Mouse (Mus musculus) kidney, embryonic 14.5 days (tissue): Measurements from ENCODE around the gene Dcst2. TPM values are rescaled to one million over a fixed set of nuclear protein-coding genes. Genes with fewer than 3 reads are reported as not detected.
A peak's percentile ranks its signal among the peaks of the same experiment; 100 is the strongest.

Experiments used
- ATAC-seq: fragments of 200-750 bp; cut with Nextera tagmentation; 2 replicates; pipeline ENCODE4 v1.8.0; 2017; ENCODE audit warnings: moderate number of reproducible peaks, mild to moderate bottlenecking, moderate TSS enrichment, moderate library complexity; ENCODE audit not compliant: low FRiP score, low TSS enrichment
- H3K27ac ChIP-seq: fragments of 300-500 bp; sonication (generic); 2 replicates; pipeline ENCODE4 v1.5.1; 2014; ENCODE audit warnings: low read depth, mild to moderate bottlenecking, low read length, moderate library complexity, mixed read lengths
- H3K27me3 ChIP-seq: fragments of 300-500 bp; sonication (generic); 2 replicates; pipeline ENCODE4 v1.6.1; 2014; ENCODE audit warnings: mild to moderate bottlenecking, low read length; ENCODE audit not compliant: control insufficient read depth, insufficient read depth
- H3K36me3 ChIP-seq: fragments of 300-500 bp; sonication (generic); 2 replicates; pipeline ENCODE4 v1.6.1; 2014; ENCODE audit warnings: low read length, mixed read lengths; ENCODE audit not compliant: control insufficient read depth, insufficient read depth
- H3K4me1 ChIP-seq: fragments of 300-500 bp; sonication (generic); 2 replicates; pipeline ENCODE4 v1.6.1; 2014; ENCODE audit warnings: low read length, mixed read lengths; ENCODE audit not compliant: control insufficient read depth, insufficient read depth
- H3K4me2 ChIP-seq: fragments of 300-500 bp; sonication (generic); replicated peaks from 2 replicates; pipeline ENCODE4 v1.6.1; 2014; ENCODE audit warnings: low read depth, mild to moderate bottlenecking, low read length
- H3K4me3 ChIP-seq: fragments of 300-500 bp; sonication (generic); 2 replicates; pipeline ENCODE4 v1.5.1; 2014; ENCODE audit warnings: mild to moderate bottlenecking, low read length
- H3K9ac ChIP-seq: fragments of 300-500 bp; sonication (generic); 2 replicates; pipeline ENCODE4 v1.6.1; 2014; ENCODE audit warnings: low read depth, mild to moderate bottlenecking, low read length, moderate library complexity
- H3K9me3 ChIP-seq: fragments of 300-500 bp; sonication (generic); 2 replicates; pipeline ENCODE4 v1.6.1; 2016; ENCODE audit warnings: low read length; ENCODE audit not compliant: control insufficient read depth
- WGBS: fragments of 180-500 bp; shearing (Covaris S2); extraction: QIAGEN DNeasy Blood & Tissue Kit; methylation state at CpG from one replicate; pipeline ENCODE4 v1.1.7; 2014; 5-methylcytosine and 5-hydroxymethylcytosine counted together
- polyA plus RNA-seq: library from polyadenylated mRNA; unstranded; fragments of >200 nt; fragmentation: Nextera tagmentation; extraction: Ambion mirVana; gene quantifications from 2 replicates; pipeline ENCODE4 v1.2.1, GENCODE M21; 2014

Gene Dcst2
- polyA plus RNA-seq, 1 experiment from 2014 or later: 0.18 TPM

- peak; percentile 91 for ATAC-seq
- Histone ChIP-seq H3K27me3 (no peaks in the 10 kb centered on the region), H3K9ac (peak within 1 kb of the TSS; percentile 61), H3K4me1 (peaks cover 16% of the 10 kb centered on the region; the same call in 1 of the 2 replicates), H3K9me3 (no peaks in the 10 kb centered on the region), H3K27ac (peak within 1 kb of the TSS; percentile 59), H3K4me3 (peak within 1 kb of the TSS; percentile 63), H3K4me2 (peak within 1 kb of the TSS; percentile 95), H3K36me3 (peaks cover 12% of the 10 kb centered on the region)
- WGBS: 1% methylated on average over 54 of the region's 59 CpGs
Observed at GRCm38 (mm10) chr3:89349869-89350501, 11.8 kb upstream of the Dcst2 start, which contains the start of gene Adam15. Adam15 (minus strand) TSS chr3:89349996.

GRCm38 (mm10) chr3:89351271-89351670 is 10.5 kb upstream of the Dcst2 start:
- H3K27me3 ChIP-seq: no peaks in the 10 kb centered on the region
- no peak overlapping the region for H3K27ac ChIP-seq
- H3K4me3 ChIP-seq: no peak overlapping the region
- H3K9ac ChIP-seq: no peak overlapping the region
- no peaks in the 10 kb centered on the region for H3K9me3 ChIP-seq
- peaks cover 23% of the 10 kb centered on the region; the same call in 1 of the 2 replicates for H3K4me1 ChIP-seq
- H3K36me3 ChIP-seq: peaks cover 6% of the 10 kb centered on the region; the same call in 1 of the 2 replicates
- no peak for ATAC-seq
- 40% methylated on average over 5 of the region's 5 CpGs for WGBS
- H3K4me2 ChIP-seq: no peak overlapping the region

GRCm38 (mm10) chr3:89354816-89355511 is 6.8 kb upstream of the Dcst2 start:
- Histone ChIP-seq H3K9me3 (no peaks in the 10 kb centered on the region), H3K9ac (no peak overlapping the region), H3K27ac (no peak overlapping the region), H3K4me1 (peaks cover 14% of the 10 kb centered on the region; the same call in 1 of the 2 replicates), H3K27me3 (no peaks in the 10 kb centered on the region), H3K4me2 (no peak overlapping the region), H3K4me3 (no peak overlapping the region), H3K36me3 (no peaks in the 10 kb centered on the region)
- WGBS: 19% methylated on average over 5 of the region's 5 CpGs
- peak; percentile 17; the same call in 1 of the 2 replicates for ATAC-seq

DNA sequence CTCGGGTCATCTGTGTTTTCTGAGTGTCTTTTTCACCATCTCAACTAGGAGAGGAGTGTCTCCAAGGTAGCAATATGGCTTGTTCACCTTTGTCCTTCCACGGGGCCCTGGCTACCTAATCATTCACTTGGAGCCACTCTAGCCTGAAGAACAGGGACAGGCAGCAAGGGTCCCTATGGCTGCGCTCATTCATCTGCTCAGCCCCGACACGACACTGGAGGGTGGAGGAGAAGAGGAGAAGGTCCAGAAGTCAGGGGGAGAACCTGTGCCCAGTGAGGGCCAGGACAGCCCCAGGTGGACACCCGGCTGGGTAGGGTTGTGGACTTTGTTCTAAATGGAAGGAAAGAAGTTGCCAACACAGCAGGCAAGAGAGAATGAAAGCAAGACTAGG is 6.3 kb upstream of the Dcst2 start:
- no peak for ATAC-seq
- WGBS: 61% methylated on average over 6 of the region's 6 CpGs

DNA sequence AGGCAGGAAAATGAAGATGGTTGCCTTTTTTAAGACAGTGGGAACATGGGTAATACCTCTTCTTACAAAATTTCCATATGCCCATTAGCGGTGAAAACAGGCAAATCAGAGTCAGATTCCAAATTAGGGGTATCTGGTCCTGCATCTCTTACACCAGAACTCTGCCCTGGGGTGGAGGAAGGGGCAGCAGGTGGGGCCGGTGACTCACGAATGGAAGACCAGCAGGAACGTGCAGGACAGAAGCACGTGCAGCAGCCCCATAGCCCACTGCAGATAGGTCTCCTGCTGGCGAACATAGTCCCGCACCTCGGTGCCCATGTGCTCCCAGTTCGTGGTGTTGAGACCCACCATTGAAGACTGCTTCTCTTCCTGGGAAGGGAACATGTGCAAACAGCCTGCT is 5.7 kb upstream of the Dcst2 start:
- Histone ChIP-seq H3K4me1 (peaks cover 9% of the 10 kb centered on the region; the same call in 1 of the 2 replicates), H3K9ac (no peak overlapping the region), H3K9me3 (no peaks in the 10 kb centered on the region), H3K4me2 (no peak overlapping the region), H3K27ac (no peak overlapping the region), H3K4me3 (no peak overlapping the region), H3K27me3 (no peaks in the 10 kb centered on the region), H3K36me3 (no peaks in the 10 kb centered on the region)
- 68% methylated on average over 9 of the region's 9 CpGs for WGBS
- no peak for ATAC-seq

More for the DNA sequence above, 6.3 kb upstream of the Dcst2 start:
- Histone ChIP-seq H3K36me3 (no peaks in the 10 kb centered on the region), H3K4me3 (no peak overlapping the region), H3K4me2 (no peak overlapping the region), H3K4me1 (peaks cover 10% of the 10 kb centered on the region; the same call in 1 of the 2 replicates), H3K9me3 (no peaks in the 10 kb centered on the region), H3K27ac (no peak overlapping the region), H3K27me3 (no peaks in the 10 kb centered on the region), H3K9ac (no peak overlapping the region)

GRCm38 (mm10) chr3:89359630-89360029 is 2.1 kb upstream of the Dcst2 start:
- Histone ChIP-seq H3K4me1 (peaks cover 9% of the 10 kb centered on the region; the same call in 1 of the 2 replicates), H3K27me3 (no peaks in the 10 kb centered on the region), H3K36me3 (no peaks in the 10 kb centered on the region), H3K4me3 (no peak overlapping the region), H3K4me2 (no peak overlapping the region), H3K9me3 (no peaks in the 10 kb centered on the region), H3K27ac (no peak overlapping the region), H3K9ac (no peak overlapping the region)
- no peak for ATAC-seq
- 76% methylated on average over 6 of the region's 6 CpGs for WGBS

GRCm38 (mm10) chr3:89360237-89360636 is 1.5 kb upstream of the Dcst2 start:
- no peak overlapping the region for H3K27ac ChIP-seq
- H3K36me3 ChIP-seq: no peaks in the 10 kb centered on the region
- no peaks in the 10 kb centered on the region for H3K9me3 ChIP-seq
- no peak overlapping the region for H3K9ac ChIP-seq
- H3K4me2 ChIP-seq: no peak overlapping the region
- H3K27me3 ChIP-seq: no peaks in the 10 kb centered on the region
- 69% methylated on average over 3 of the region's 3 CpGs for WGBS
- peaks cover 5% of the 10 kb centered on the region; the same call in 1 of the 2 replicates for H3K4me1 ChIP-seq
- H3K4me3 ChIP-seq: no peak overlapping the region
- ATAC-seq: no peak

GRCm38 (mm10) chr3:89364631-89365030 is 2.9 kb downstream of the Dcst2 start:
- Histone ChIP-seq H3K36me3 (no peaks in the 10 kb centered on the region), H3K4me2 (no peak overlapping the region), H3K27ac (no peak overlapping the region), H3K4me1 (0 out of 2 replicates have a peak, but pooled peaks cover 4% of the 10 kb centered on the region), H3K27me3 (no peaks in the 10 kb centered on the region), H3K9me3 (no peaks in the 10 kb centered on the region), H3K4me3 (no peak overlapping the region), H3K9ac (no peak overlapping the region)
- no peak for ATAC-seq
- WGBS: 69% methylated on average over 8 of the region's 8 CpGs

DNA sequence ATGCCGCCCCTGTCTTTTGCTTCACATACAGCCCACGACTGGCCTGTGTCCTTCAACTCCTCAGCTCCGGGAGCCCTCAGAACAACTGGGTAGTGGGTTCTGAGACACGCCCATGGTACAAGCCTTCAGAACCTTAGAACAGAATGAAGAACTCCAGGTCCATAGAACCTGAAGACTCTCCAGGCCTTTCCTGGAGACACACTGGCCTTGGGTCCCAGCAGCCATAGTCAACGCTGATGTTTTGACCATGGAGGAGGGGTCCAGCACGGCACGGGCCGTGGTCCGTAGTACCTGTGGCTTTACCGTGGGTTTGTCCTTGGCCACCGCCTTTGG is 3.3 kb downstream of the Dcst2 start, which contains the start of gene Dcst1:
Gene Dcst1 (minus strand): TSS at position 101 of the 333 bp plus-strand sequence.
- peak within 1 kb of the TSS; percentile 18; the same call in 1 of the 2 replicates for H3K9ac ChIP-seq
- H3K4me3 ChIP-seq: no peak within 1 kb of the TSS
- WGBS: 96% methylated on average over 11 of the region's 11 CpGs
- no peak for ATAC-seq
- 0 out of 2 replicates have a peak, but pooled peaks cover 4% of the 10 kb centered on the region for H3K4me1 ChIP-seq
- H3K4me2 ChIP-seq: no peak within 1 kb of the TSS
- H3K27ac ChIP-seq: no peak within 1 kb of the TSS
- H3K36me3 ChIP-seq: no peaks in the 10 kb centered on the region
- no peaks in the 10 kb centered on the region for H3K9me3 ChIP-seq
- no peaks in the 10 kb centered on the region for H3K27me3 ChIP-seq
